Mouse (Mus musculus): ENCODE results near the gene Lrp5.

The Lrp5 gene

GRCm38 (mm10) chr19:3686215-3686894 is at the start of gene Lrp5:
TSS of gene Lrp5 (minus strand) at chr19:3686564.
- DNase-seq (ENCODE audit: low read depth, low spot score) = no peak

- DNase-seq (ENCODE audit: low read depth, low spot score) = no peak
These were observed 49.6 kb upstream of the Lrp5 start for GRCm38 (mm10) chr19:3736001-3736400.

- DNase-seq (ENCODE audit: low read depth, low spot score) = no peak
These were observed 44.6 kb upstream of the Lrp5 start for GRCm38 (mm10) chr19:3730781-3731646.

GRCm38 (mm10) chr19:3728901-3729300 is 42.5 kb upstream of the Lrp5 start:
- DNase-seq (ENCODE audit: low read depth, low spot score) = no peak

GRCm38 (mm10) chr19:3724779-3725178 is 38.4 kb upstream of the Lrp5 start:
- DNase-seq (ENCODE audit: low read depth, low spot score) = no peak

GRCm38 (mm10) chr19:3723904-3724303 is 37.5 kb upstream of the Lrp5 start:
- no peak for DNase-seq (ENCODE audit: low read depth, low spot score)

- DNase-seq (ENCODE audit: low read depth, low spot score) = no peak
These were observed 36.8 kb upstream of the Lrp5 start for GRCm38 (mm10) chr19:3723170-3723569.

- peak; percentile 21 for DNase-seq (ENCODE audit: low read depth, low spot score)
These were observed 33.1 kb upstream of the Lrp5 start for GRCm38 (mm10) chr19:3719362-3719891.

- DNase-seq (ENCODE audit: low read depth, low spot score) = peak; percentile 45
These were observed 32.4 kb upstream of the Lrp5 start for GRCm38 (mm10) chr19:3718481-3719361.

GRCm38 (mm10) chr19:3714381-3714780 is 28.0 kb upstream of the Lrp5 start:
- DNase-seq (ENCODE audit: low read depth, low spot score) = no peak

GRCm38 (mm10) chr19:3710436-3710835 is 24.1 kb upstream of the Lrp5 start:
- no peak for DNase-seq (ENCODE audit: low read depth, low spot score)

GRCm38 (mm10) chr19:3709013-3709787 is 22.8 kb upstream of the Lrp5 start:
- no peak for DNase-seq (ENCODE audit: low read depth, low spot score)

GRCm38 (mm10) chr19:3708078-3709012 is 22.0 kb upstream of the Lrp5 start, which contains the start of gene 1810055G02Rik:
TSS of gene 1810055G02Rik (plus strand) at chr19:3708293.
- peak; percentile 95 for DNase-seq (ENCODE audit: low read depth, low spot score)

- DNase-seq (ENCODE audit: low read depth, low spot score) = no peak
These were observed 21.2 kb upstream of the Lrp5 start for GRCm38 (mm10) chr19:3707553-3707952.

GRCm38 (mm10) chr19:3706258-3706657 is 19.9 kb upstream of the Lrp5 start:
- DNase-seq (ENCODE audit: low read depth, low spot score) = no peak

- DNase-seq (ENCODE audit: low read depth, low spot score) = no peak
These were observed 16.1 kb upstream of the Lrp5 start for GRCm38 (mm10) chr19:3702460-3702859.

GRCm38 (mm10) chr19:3699508-3700438 is 13.4 kb upstream of the Lrp5 start:
- DNase-seq (ENCODE audit: low read depth, low spot score) = no peak

GRCm38 (mm10) chr19:3698035-3698434 is 11.7 kb upstream of the Lrp5 start:
- no peak for DNase-seq (ENCODE audit: low read depth, low spot score)

GRCm38 (mm10) chr19:3695976-3696375 is 9.6 kb upstream of the Lrp5 start:
- no peak for DNase-seq (ENCODE audit: low read depth, low spot score)
